Mouse (Mus musculus) G1E (cell line): ENCODE results near the gene Gbp5. TPM values are rescaled to one million over a fixed set of nuclear protein-coding genes. Genes with fewer than 3 reads are reported as not detected.
A peak's percentile ranks its signal among the peaks of the same experiment; 100 is the strongest.

Experiments used
- ATAC-seq: 2 replicates; pipeline ENCODE4 v1.8.0; 2016; ENCODE audit warnings: mild to moderate bottlenecking; ENCODE audit not compliant: insufficient number of reproducible peaks, poor library complexity, low FRiP score, severe bottlenecking; ENCODE audit errors: extremely low read depth
- DNase-seq: peaks from one replicate; pipeline ENCODE4 v3.0.0; 2012; ENCODE audit warnings: low spot score
- H3K27me3 ChIP-seq: 2 replicates; pipeline ENCODE4 v1.6.1; 2012; ENCODE audit warnings: mild to moderate bottlenecking, low read length, inconsistent platforms; ENCODE audit not compliant: insufficient read depth
- H3K36me3 ChIP-seq: replicated peaks from 2 replicates; pipeline ENCODE3; 2012; ENCODE audit warnings: mild to moderate bottlenecking, inconsistent platforms
- H3K4me1 ChIP-seq: 2 replicates; pipeline ENCODE4 v1.6.1; 2012; ENCODE audit warnings: low read depth, low read length, inconsistent platforms, mixed read lengths; ENCODE audit not compliant: insufficient read depth
- H3K4me3 ChIP-seq: 2 replicates; pipeline ENCODE4 v1.5.1; 2012; ENCODE audit warnings: low read depth, mild to moderate bottlenecking, inconsistent platforms, low read length, moderate library complexity, mixed read lengths
- H3K9me3 ChIP-seq: replicated peaks from 2 replicates; pipeline ENCODE4 v1.6.1; 2012; ENCODE audit warnings: inconsistent platforms
- CTCF ChIP-seq: IDR thresholded peaks from 2 replicates; pipeline ENCODE4 v1.5.1; 2012; ENCODE audit warnings: low read depth, low read length, inconsistent platforms, mixed read lengths
- GATA1 ChIP-seq: IDR thresholded peaks from 2 replicates; pipeline ENCODE4 v1.6.1; 2012; ENCODE audit warnings: borderline replicate concordance, low read length, inconsistent platforms, mixed read lengths
- GATA2 ChIP-seq: IDR thresholded peaks from 2 replicates; pipeline ENCODE4 v1.6.1; 2012; ENCODE audit warnings: low read depth, low read length, inconsistent platforms, borderline replicate concordance
- POLR2AphosphoS5 ChIP-seq: IDR thresholded peaks from 2 replicates; pipeline ENCODE4 v1.6.1; 2012; ENCODE audit warnings: low read depth, low read length, inconsistent platforms; ENCODE audit not compliant: insufficient replicate concordance
- TAL1 ChIP-seq: conservative IDR thresholded peaks from 2 replicates; pipeline ENCODE4 v1.6.1; 2012; ENCODE audit warnings: low read depth, low read length, inconsistent platforms, mixed read lengths
- polyA plus RNA-seq: library from polyadenylated mRNA; stranded (reverse); fragments of >175 nt; gene quantifications from 2 replicates; pipeline ENCODE4 v1.2.3, GENCODE M21; 2012
- total RNA-seq, 2 experiments: library from RNA; stranded (forward) in 1 of 2; stranded (reverse) in 1 of 2; fragments of 200-1000 nt in 1 of 2; fragments of >200 nt in 1 of 2; fragmentation: Nextera tagmentation in 1 of 2; gene quantifications; 2 replicates each; pipeline ENCODE4 v1.2.3; 2014 to 2017

Gene Gbp5
- not detected in 2 replicates for total RNA-seq (2014; fragmentation: Nextera tagmentation)
- 0.05 and 0.12 TPM in 2 replicates for total RNA-seq (2017)
- not detected in 2 replicates for polyA plus RNA-seq

- Histone ChIP-seq H3K27me3 (peaks cover 12% of the 10 kb centered on the region), H3K4me1 (no peaks in the 10 kb centered on the region), H3K9me3 (no peaks in the 10 kb centered on the region), H3K36me3 (no peaks in the 10 kb centered on the region), H3K4me3 (no peak within 1 kb of the TSS)
- TF ChIP-seq TAL1 (no peak), GATA2 (no peak), GATA1 (no peak), CTCF (no peak), POLR2AphosphoS5 (no peak)
- DNase-seq, result no peak
- ATAC-seq, result no peak
Measured at GRCm38 (mm10) chr3:142493536-142494061, at the start of gene Gbp5. Gbp5 (plus strand) TSS chr3:142493978.

- Histone ChIP-seq H3K27me3 (peaks cover 8% of the 10 kb centered on the region; the same call in 1 of the 2 replicates), H3K4me1 (no peaks in the 10 kb centered on the region), H3K4me3 (no peak overlapping the region), H3K9me3 (no peaks in the 10 kb centered on the region), H3K36me3 (no peaks in the 10 kb centered on the region)
- no peak for TF ChIP-seq GATA2
- no peak for TF ChIP-seq GATA1
- TF ChIP-seq CTCF, result no peak
- TF ChIP-seq POLR2AphosphoS5, result no peak
- no peak for TF ChIP-seq TAL1
- ATAC-seq (no peak), DNase-seq (no peak)
Measured at GRCm38 (mm10) chr3:142454198-142454597, 39.6 kb upstream of the Gbp5 start.

- Histone ChIP-seq H3K27me3 (0 out of 2 replicates have a peak, but pooled peaks cover 5% of the 10 kb centered on the region), H3K36me3 (no peaks in the 10 kb centered on the region), H3K9me3 (no peaks in the 10 kb centered on the region), H3K4me1 (no peaks in the 10 kb centered on the region), H3K4me3 (no peak overlapping the region)
- ATAC-seq (no peak), DNase-seq (no peak)
- TF ChIP-seq POLR2AphosphoS5 (no peak), CTCF (no peak), GATA1 (no peak), GATA2 (no peak), TAL1 (no peak)
Measured at GRCm38 (mm10) chr3:142459241-142459640, 34.5 kb upstream of the Gbp5 start.

GRCm38 (mm10) chr3:142462764-142463751 is 30.7 kb upstream of the Gbp5 start:
- Histone ChIP-seq H3K4me1 (no peaks in the 10 kb centered on the region), H3K9me3 (no peaks in the 10 kb centered on the region), H3K4me3 (no peak overlapping the region), H3K27me3 (no peaks in the 10 kb centered on the region), H3K36me3 (no peaks in the 10 kb centered on the region)
- DNase-seq (no peak), ATAC-seq (no peak)
- TF ChIP-seq POLR2AphosphoS5, result no peak
- TF ChIP-seq GATA2, result no peak

GRCm38 (mm10) chr3:142474349-142474983 is 19.3 kb upstream of the Gbp5 start:
- DNase-seq, result no peak
- H3K36me3 ChIP-seq, result no peaks in the 10 kb centered on the region
- TF ChIP-seq GATA2, result no peak
- TF ChIP-seq GATA1, result no peak
- peak; percentile 89 for TF ChIP-seq CTCF
- TF ChIP-seq POLR2AphosphoS5, result no peak
- TF ChIP-seq TAL1, result no peak

GRCm38 (mm10) chr3:142475913-142476312 is 17.9 kb upstream of the Gbp5 start:
- TF ChIP-seq CTCF (no peak), TAL1 (no peak), GATA2 (no peak), GATA1 (no peak), POLR2AphosphoS5 (no peak)
- peaks cover 2% of the 10 kb centered on the region; the same call in 1 of the 2 replicates for H3K27me3 ChIP-seq

More at GRCm38 (mm10) chr3:142474349-142474983, 19.3 kb upstream of the Gbp5 start:
- Histone ChIP-seq H3K27me3 (peaks cover 2% of the 10 kb centered on the region; the same call in 1 of the 2 replicates), H3K4me3 (no peak overlapping the region), H3K9me3 (no peaks in the 10 kb centered on the region), H3K4me1 (no peaks in the 10 kb centered on the region; the same call in 1 of the 2 replicates)
- peak; percentile 73 for ATAC-seq

More at GRCm38 (mm10) chr3:142475913-142476312, 17.9 kb upstream of the Gbp5 start:
- H3K9me3 ChIP-seq, result no peaks in the 10 kb centered on the region
- H3K36me3 ChIP-seq, result no peaks in the 10 kb centered on the region
- DNase-seq (peak; percentile 8), ATAC-seq (no peak)
- H3K4me3 ChIP-seq, result no peak overlapping the region
- H3K4me1 ChIP-seq, result no peaks in the 10 kb centered on the region; the same call in 1 of the 2 replicates
